Mouse (Mus musculus) forebrain, embryonic 14.5 days (tissue): ENCODE measurements around the gene Spag16. TPM values are rescaled to one million over a fixed set of nuclear protein-coding genes. Genes with fewer than 3 reads are reported as not detected.

Source experiments
- ATAC-seq: fragments of 200-750 bp; cut with Nextera tagmentation; 2 replicates; pipeline ENCODE4 v1.8.0; 2017; ENCODE audit warnings: mild to moderate bottlenecking, moderate library complexity
- DNase-seq: peaks from one replicate; pipeline ENCODE4 v3.0.0-alpha.2; 2015; ENCODE audit warnings: low spot score
- H3K27ac ChIP-seq: fragments of 300-500 bp; sonication (generic); 2 replicates; pipeline ENCODE4 v1.5.1; 2014; ENCODE audit warnings: low read depth, mild to moderate bottlenecking, control low read depth, low read length, moderate library complexity
- H3K27me3 ChIP-seq: fragments of 300-500 bp; sonication (generic); replicated peaks from 2 replicates; pipeline ENCODE4 v1.6.1; 2014; ENCODE audit warnings: low read length, control low read depth, mixed read lengths; ENCODE audit not compliant: control insufficient read depth, insufficient read depth
- H3K36me3 ChIP-seq: fragments of 300-500 bp; sonication (generic); 2 replicates; pipeline ENCODE4 v1.6.1; 2014; ENCODE audit warnings: low read length, control low read depth; ENCODE audit not compliant: control insufficient read depth, insufficient read depth
- H3K4me1 ChIP-seq: fragments of 300-500 bp; sonication (generic); 2 replicates; pipeline ENCODE4 v1.6.1; 2014; ENCODE audit warnings: antibody characterized with exemption, low read length, control low read depth; ENCODE audit not compliant: control insufficient read depth, insufficient read depth
- H3K4me2 ChIP-seq: fragments of 300-500 bp; sonication (generic); 2 replicates; pipeline ENCODE4 v1.6.1; 2014; ENCODE audit warnings: mild to moderate bottlenecking, control low read depth, low read length
- H3K4me3 ChIP-seq: fragments of 300-500 bp; sonication (generic); 2 replicates; pipeline ENCODE4 v1.5.1; 2014; ENCODE audit warnings: low read depth, low read length, control low read depth
- H3K9ac ChIP-seq: fragments of 300-500 bp; sonication (generic); 2 replicates; pipeline ENCODE4 v1.6.1; 2014; ENCODE audit warnings: mild to moderate bottlenecking, low read length, control low read depth, moderate library complexity
- H3K9me3 ChIP-seq: fragments of 300-500 bp; sonication (generic); replicated peaks from 2 replicates; pipeline ENCODE4 v1.6.1; 2016; ENCODE audit warnings: low read length, control low read depth, mixed read lengths; ENCODE audit not compliant: control insufficient read depth
- WGBS: fragments of 180-500 bp; shearing (Covaris S2); extraction: QIAGEN DNeasy Blood & Tissue Kit; methylation state at CpG from one replicate; pipeline ENCODE4 v1.1.7; 2014; 5-methylcytosine and 5-hydroxymethylcytosine counted together
- polyA plus RNA-seq: library from polyadenylated mRNA; unstranded; fragments of >200 nt; fragmentation: Nextera tagmentation; extraction: Ambion mirVana; gene quantifications from 2 replicates; pipeline ENCODE4 v1.2.1, GENCODE M21; 2014

Spag16 gene
- polyA plus RNA-seq, 1 experiment from 2014 or later, result 1.7 TPM

GRCm38 (mm10) chr1:70316128-70316765 is 489.5 kb downstream of the Spag16 start:
- Histone ChIP-seq H3K9me3 (no peaks in the 10 kb centered on the region), H3K4me2 (no peak overlapping the region), H3K4me3 (no peak overlapping the region), H3K4me1 (no peaks in the 10 kb centered on the region), H3K36me3 (no peaks in the 10 kb centered on the region), H3K9ac (no peak overlapping the region), H3K27ac (no peak overlapping the region), H3K27me3 (no peaks in the 10 kb centered on the region)
- ATAC-seq (no peak), DNase-seq (peak; percentile 6)
- WGBS, result 85% methylated on average over 13 of the region's 13 CpGs

DNA sequence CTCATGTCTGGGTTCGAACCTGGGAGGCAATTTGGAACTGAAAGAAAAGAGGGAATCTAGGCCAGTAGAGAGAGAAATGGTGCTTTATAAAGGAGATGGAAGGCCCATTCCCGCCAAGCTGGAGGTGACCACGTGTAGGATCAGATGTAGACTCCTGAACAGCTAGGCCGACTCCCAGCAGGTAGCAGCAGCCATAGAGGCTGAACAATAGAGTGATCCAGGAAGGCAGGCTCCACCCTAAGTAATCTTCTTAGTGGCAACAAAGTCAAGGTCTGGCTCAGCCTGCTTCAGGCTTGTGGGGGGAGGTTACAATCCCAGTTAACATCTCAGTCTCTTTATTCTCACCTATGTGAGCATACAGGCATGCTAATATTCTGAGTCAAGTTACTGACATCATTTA is 494.2 kb downstream of the Spag16 start:
- H3K27ac ChIP-seq, result no peak overlapping the region
- WGBS, result 72% methylated on average over 4 of the region's 4 CpGs
- H3K36me3 ChIP-seq, result no peaks in the 10 kb centered on the region
- no peak overlapping the region for H3K4me3 ChIP-seq
- no peaks in the 10 kb centered on the region for H3K27me3 ChIP-seq
- no peak for ATAC-seq
- no peak for DNase-seq
- H3K9me3 ChIP-seq, result no peaks in the 10 kb centered on the region
- no peak overlapping the region for H3K4me2 ChIP-seq
- H3K4me1 ChIP-seq, result no peaks in the 10 kb centered on the region
- H3K9ac ChIP-seq, result no peak overlapping the region

DNA sequence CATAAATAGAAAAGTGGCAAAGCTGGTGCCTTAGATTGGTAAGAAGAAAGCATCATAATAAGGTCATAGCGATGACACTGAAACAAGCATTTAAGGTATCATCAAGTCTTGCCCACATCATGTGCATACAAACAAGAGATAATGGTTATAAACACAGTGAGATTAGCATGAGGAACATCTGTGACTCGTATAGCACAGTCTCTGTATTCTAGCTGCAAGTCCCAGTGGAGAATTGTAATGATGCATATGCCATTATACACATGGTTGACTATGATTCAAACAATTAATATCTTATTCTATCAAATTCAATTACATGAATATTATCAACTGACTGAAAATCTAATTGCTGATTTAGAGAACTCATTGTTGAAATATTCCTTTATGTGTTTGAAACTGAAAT is 519.4 kb downstream of the Spag16 start:
- H3K36me3 ChIP-seq, result no peaks in the 10 kb centered on the region
- H3K27ac ChIP-seq, result no peak overlapping the region
- no peak overlapping the region for H3K4me2 ChIP-seq
- H3K4me1 ChIP-seq, result no peaks in the 10 kb centered on the region
- no peaks in the 10 kb centered on the region for H3K9me3 ChIP-seq
- DNase-seq (no peak), ATAC-seq (no peak)
- no peaks in the 10 kb centered on the region for H3K27me3 ChIP-seq
- no peak overlapping the region for H3K4me3 ChIP-seq
- WGBS, result 84% methylated on average over 2 of the region's 2 CpGs
- H3K9ac ChIP-seq, result no peak overlapping the region

GRCm38 (mm10) chr1:70351371-70351770 is 524.6 kb downstream of the Spag16 start:
- ATAC-seq (peak; percentile 34; the same call in 1 of the 2 replicates), DNase-seq (peak; percentile 56)
- Histone ChIP-seq H3K27ac (no peak overlapping the region), H3K36me3 (no peaks in the 10 kb centered on the region), H3K4me2 (no peak overlapping the region), H3K27me3 (no peaks in the 10 kb centered on the region), H3K4me1 (no peaks in the 10 kb centered on the region), H3K9ac (no peak overlapping the region), H3K4me3 (no peak overlapping the region), H3K9me3 (no peaks in the 10 kb centered on the region)
- 44% methylated on average over 3 of the region's 3 CpGs for WGBS

- Histone ChIP-seq H3K4me1 (no peaks in the 10 kb centered on the region), H3K27ac (no peak overlapping the region), H3K9ac (no peak overlapping the region), H3K27me3 (no peaks in the 10 kb centered on the region), H3K9me3 (no peaks in the 10 kb centered on the region), H3K4me3 (no peak overlapping the region), H3K4me2 (no peak overlapping the region), H3K36me3 (no peaks in the 10 kb centered on the region)
- DNase-seq, result no peak
- ATAC-seq, result no peak
Measured at GRCm38 (mm10) chr1:70354014-70354413, 527.2 kb downstream of the Spag16 start.

DNA sequence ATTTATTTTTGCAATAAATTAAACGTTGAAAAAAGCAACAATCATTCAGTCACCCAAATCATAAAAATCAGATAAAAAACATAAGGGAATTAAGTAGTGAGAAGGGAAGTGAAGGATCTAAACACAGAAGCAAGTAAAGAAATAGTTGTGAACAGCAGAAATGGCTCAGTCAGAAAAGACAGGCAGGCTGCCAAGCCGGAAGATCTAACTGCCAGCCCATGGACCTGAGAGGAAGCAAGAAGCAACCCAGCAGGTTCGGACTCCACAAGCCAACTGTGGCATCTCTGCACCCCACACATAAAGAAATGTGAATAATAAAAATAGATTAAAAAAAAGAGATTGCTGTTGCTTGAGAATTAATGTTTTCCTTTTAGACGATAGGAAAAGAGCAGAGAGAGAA is 545.0 kb downstream of the Spag16 start:
- Histone ChIP-seq H3K4me3 (no peak overlapping the region), H3K9ac (no peak overlapping the region), H3K27me3 (no peaks in the 10 kb centered on the region), H3K9me3 (no peaks in the 10 kb centered on the region), H3K4me1 (no peaks in the 10 kb centered on the region), H3K27ac (no peak overlapping the region), H3K36me3 (no peaks in the 10 kb centered on the region), H3K4me2 (no peak overlapping the region)
- ATAC-seq (no peak), DNase-seq (peak; percentile 30)
- 59% methylated on average over 4 of the region's 4 CpGs for WGBS

DNA sequence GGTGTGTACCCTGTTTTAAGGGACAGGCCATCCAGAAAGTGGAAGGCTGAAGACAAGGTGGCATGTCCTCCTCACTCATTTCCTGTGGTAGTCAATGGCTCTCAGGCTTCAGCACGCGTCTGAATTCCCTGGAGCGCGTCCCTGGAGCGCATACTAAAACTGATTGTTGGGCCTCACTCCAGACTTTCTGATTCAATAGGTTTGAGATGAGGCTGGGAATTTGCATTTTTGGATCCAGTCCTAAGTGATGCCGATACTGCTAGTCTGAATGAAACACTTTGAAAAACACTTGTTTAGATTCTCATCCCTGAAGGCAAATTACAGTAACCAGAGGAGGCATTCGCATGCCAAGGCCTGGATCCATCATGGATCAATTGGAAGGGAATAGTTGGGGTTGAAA is 553.3 kb downstream of the Spag16 start:
- Histone ChIP-seq H3K36me3 (no peaks in the 10 kb centered on the region), H3K27ac (no peak overlapping the region), H3K27me3 (no peaks in the 10 kb centered on the region), H3K4me1 (0 out of 2 replicates have a peak, but pooled peaks cover 3% of the 10 kb centered on the region), H3K9me3 (no peaks in the 10 kb centered on the region), H3K9ac (no peak overlapping the region), H3K4me2 (no peak overlapping the region), H3K4me3 (no peak overlapping the region)
- DNase-seq (peak; percentile 88), ATAC-seq (peak; percentile 86)
- WGBS, result 26% methylated on average over 7 of the region's 7 CpGs

GRCm38 (mm10) chr1:70442209-70443080 is 615.7 kb downstream of the Spag16 start:
- DNase-seq (peak; percentile 87), ATAC-seq (peak; percentile 89)
- no peak overlapping the region for H3K4me3 ChIP-seq
- H3K4me2 ChIP-seq, result peak overlapping the region; percentile 28
- no peaks in the 10 kb centered on the region for H3K36me3 ChIP-seq
- H3K9ac ChIP-seq, result no peak overlapping the region; the same call in 1 of the 2 replicates
- no peaks in the 10 kb centered on the region for H3K9me3 ChIP-seq
- no peaks in the 10 kb centered on the region for H3K4me1 ChIP-seq
- H3K27me3 ChIP-seq, result peaks cover 6% of the 10 kb centered on the region; the same call in 1 of the 2 replicates
- no peak overlapping the region for H3K27ac ChIP-seq
- 3% methylated on average over 9 of the region's 9 CpGs for WGBS

- no peaks in the 10 kb centered on the region for H3K36me3 ChIP-seq
- H3K9ac ChIP-seq, result no peak overlapping the region
- no peaks in the 10 kb centered on the region for H3K9me3 ChIP-seq
- no peak overlapping the region for H3K4me2 ChIP-seq
- H3K27me3 ChIP-seq, result no peaks in the 10 kb centered on the region
- WGBS, result 87% methylated on average over 1 of the region's 1 CpGs
- no peaks in the 10 kb centered on the region for H3K4me1 ChIP-seq
- ATAC-seq (no peak), DNase-seq (peak; percentile 7)
- H3K4me3 ChIP-seq, result no peak overlapping the region
- H3K27ac ChIP-seq, result no peak overlapping the region
Measured at GRCm38 (mm10) chr1:70479864-70480263, 653.1 kb downstream of the Spag16 start.
